Mouse (Mus musculus): ENCODE data around the gene Krt78. TPM values are rescaled to one million over a fixed set of nuclear protein-coding genes. Genes with fewer than 3 reads are reported as not detected.

Krt78 gene
- total RNA-seq, 2 experiments from 2014 or later: not detected

DNA sequence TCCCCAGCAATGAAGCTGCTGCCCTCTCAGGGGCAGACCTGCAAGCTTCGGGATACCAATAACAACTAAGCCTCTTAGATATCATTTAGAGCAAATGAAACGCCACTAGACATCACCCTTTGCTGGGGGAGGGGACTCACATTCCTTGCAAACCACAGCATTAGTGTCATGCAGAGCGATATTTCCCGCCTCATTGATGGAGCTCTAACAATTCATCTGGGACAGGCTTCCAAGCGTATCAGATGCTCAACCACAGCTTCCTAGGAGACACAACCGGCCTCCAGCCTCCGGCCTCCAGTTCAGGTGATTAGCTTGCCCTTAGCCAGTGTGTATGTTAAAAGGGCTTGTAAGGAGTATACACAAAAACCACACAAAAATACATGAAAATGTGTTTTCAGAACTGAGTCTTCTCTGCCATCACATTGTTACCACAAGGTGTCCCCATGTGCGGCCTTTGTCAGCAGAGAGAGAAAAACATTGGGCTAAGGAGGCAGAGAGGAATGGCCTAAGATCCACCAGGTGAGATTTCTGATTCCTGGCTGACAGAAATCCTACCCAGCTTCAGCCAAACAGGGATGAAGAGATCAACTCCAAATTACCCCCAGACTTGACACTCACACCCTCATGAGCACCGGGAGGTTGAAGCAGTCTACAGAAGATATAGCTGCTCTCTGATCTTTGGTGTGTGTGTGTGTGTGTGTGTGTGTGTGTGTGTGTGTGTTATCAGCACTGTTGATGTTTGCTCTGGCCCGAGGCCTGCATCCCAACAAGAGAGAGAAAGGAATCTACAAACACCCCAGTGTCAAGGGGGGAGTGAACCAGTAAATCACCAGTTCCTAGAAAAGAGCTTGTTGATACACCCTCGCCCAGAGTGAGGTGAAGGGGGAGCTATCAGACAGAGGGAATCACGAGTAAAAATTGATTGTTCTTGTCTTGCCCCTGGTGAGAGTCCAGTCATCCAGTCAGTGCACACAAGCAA, 51.6 kb downstream of the Krt78 start:
- DNase-seq (ENCODE audit: low spot score in 2 of 2): no peak

Other genes with a start within 250 kb of the Krt78 start
- 1 to 10 TPM in 1 of 2 experiments, under 1 TPM in 1; 0.39 to 1.9 TPM for gene Krt5, start 241.4 kb downstream of the Krt78 start, total RNA-seq (2021)
- gene Krt71, start 211.2 kb downstream of the Krt78 start, total RNA-seq (2021): under 1 TPM in 1 of 2 experiments, not detected in 1; 0.39 TPM
- not detected for gene Krt72, start 167.8 kb downstream of the Krt78 start, total RNA-seq (2021)
- under 1 TPM in 1 of 2 experiments, not detected in 1; 0.21 TPM for gene Krt73, start 151.9 kb downstream of the Krt78 start, total RNA-seq (2021)
- not detected for gene Krt2, start 136.1 kb downstream of the Krt78 start, total RNA-seq (2021)
- gene Krt1, start 103.5 kb downstream of the Krt78 start, total RNA-seq (2021): 1 to 10 TPM in 1 of 2 experiments, under 1 TPM in 1; 0.81 to 3.1 TPM
- gene Krt77, start 84.6 kb downstream of the Krt78 start, total RNA-seq (2021): not detected
- gene Krt76, start 61.4 kb downstream of the Krt78 start, total RNA-seq (2021): not detected
- under 1 TPM; 0.44 to 0.67 TPM for gene Krt4, start 29.6 kb downstream of the Krt78 start, total RNA-seq (2021)
- gene Krt79, start 14.0 kb downstream of the Krt78 start, total RNA-seq (2021): under 1 TPM; 0.44 to 0.47 TPM
- 1 to 10 TPM; 4.0 to 4.7 TPM for gene Krt8, start 50.2 kb upstream of the Krt78 start, total RNA-seq (2021)
- gene Krt18, start 73.9 kb upstream of the Krt78 start, total RNA-seq (2021): 1 to 10 TPM; 2.3 to 5.8 TPM
- gene Eif4b, start 119.5 kb upstream of the Krt78 start, total RNA-seq (2021): 100 to 1,000 TPM; 182 to 199 TPM
- gene Tns2, start 146.1 kb upstream of the Krt78 start, total RNA-seq (2021): 10 to 100 TPM; 58.7 to 59.5 TPM
- gene Spryd3, start 181.9 kb upstream of the Krt78 start, total RNA-seq (2021): 10 to 100 TPM; 21.1 to 26.7 TPM
- 10 to 100 TPM; 80.3 to 91.9 TPM for gene Igfbp6, start 190.1 kb upstream of the Krt78 start, total RNA-seq (2021)
- gene Soat2, start 196.2 kb upstream of the Krt78 start, total RNA-seq (2021): under 1 TPM; 0.18 to 0.39 TPM
- gene Zfp740, start 249.0 kb upstream of the Krt78 start, total RNA-seq (2021): 10 to 100 TPM; 56.8 to 66.8 TPM

All from gastrocnemius, postnatal 4 days (tissue).